Mouse (Mus musculus): ENCODE data around the gene Sdhaf3. TPM values are rescaled to one million over a fixed set of nuclear protein-coding genes. Genes with fewer than 3 reads are reported as not detected.
A peak's percentile ranks its signal among the peaks of the same experiment; 100 is the strongest.
"Not testable (repeated sequence)": the region's sequence is repeated elsewhere in the genome, so short reads cannot be mapped to it uniquely, and the experiment has no call there.

Gene Sdhaf3
- polyA plus RNA-seq, 1 experiment, result 5.7 TPM

- H3K4me1 ChIP-seq (ENCODE audit: control insufficient read depth, insufficient read depth, low read length), result no peaks in the 10 kb centered on the region
- H3K27ac ChIP-seq (ENCODE audit: insufficient read depth, low read length), result no peak overlapping the region
- TF ChIP-seq POLR2A (IDR thresholded peaks at IDR 0.05; ENCODE audit: borderline replicate concordance, insufficient read depth, low read length) (no peak), CTCF (IDR thresholded peaks at IDR 0.05; ENCODE audit: borderline replicate concordance, insufficient read depth, low read depth, low read length) (no peak)
- H3K27me3 ChIP-seq (ENCODE audit: control insufficient read depth, insufficient read depth, low read length), result no peaks in the 10 kb centered on the region
- DNase-seq, result no peak
- no peak overlapping the region for H3K4me3 ChIP-seq (replicated peaks; ENCODE audit: insufficient read depth, low read depth, low read length)
- 74% methylated on average over 4 of the region's 4 CpGs for WGBS
Observed at GRCm38 (mm10) chr6:6931507-6931906, 24.3 kb upstream of the Sdhaf3 start.

- Histone ChIP-seq H3K27me3 (ENCODE audit: control insufficient read depth, insufficient read depth, low read length) (no peaks in the 10 kb centered on the region), H3K27ac (ENCODE audit: insufficient read depth, low read length) (no peak overlapping the region), H3K4me3 (replicated peaks; ENCODE audit: insufficient read depth, low read depth, low read length) (no peak overlapping the region), H3K4me1 (ENCODE audit: control insufficient read depth, insufficient read depth, low read length) (no peaks in the 10 kb centered on the region)
- no peak for DNase-seq
- 47% methylated on average over 2 of the region's 2 CpGs for WGBS
- TF ChIP-seq POLR2A (IDR thresholded peaks at IDR 0.05; ENCODE audit: borderline replicate concordance, insufficient read depth, low read length) (no peak), CTCF (IDR thresholded peaks at IDR 0.05; ENCODE audit: borderline replicate concordance, insufficient read depth, low read depth, low read length) (no peak)
Observed at GRCm38 (mm10) chr6:6940845-6941244, 15.0 kb upstream of the Sdhaf3 start.

GRCm38 (mm10) chr6:6942813-6943212, 13.0 kb upstream of the Sdhaf3 start:
- H3K27ac ChIP-seq (ENCODE audit: insufficient read depth, low read length), result no peak overlapping the region
- peak; percentile 16; the same call in 1 of the 2 replicates for TF ChIP-seq CTCF (IDR thresholded peaks at IDR 0.05; ENCODE audit: borderline replicate concordance, insufficient read depth, low read depth, low read length)
- TF ChIP-seq POLR2A (IDR thresholded peaks at IDR 0.05; ENCODE audit: borderline replicate concordance, insufficient read depth, low read length), result no peak

GRCm38 (mm10) chr6:6947650-6948049, 8.2 kb upstream of the Sdhaf3 start:
- TF ChIP-seq CTCF (IDR thresholded peaks at IDR 0.05; ENCODE audit: borderline replicate concordance, insufficient read depth, low read depth, low read length) (no peak), POLR2A (IDR thresholded peaks at IDR 0.05; ENCODE audit: borderline replicate concordance, insufficient read depth, low read length) (no peak)
- 10% methylated on average over 1 of the region's 1 CpGs for WGBS
- no peak overlapping the region for H3K27ac ChIP-seq (ENCODE audit: insufficient read depth, low read length)
- H3K27me3 ChIP-seq (ENCODE audit: control insufficient read depth, insufficient read depth, low read length), result no peaks in the 10 kb centered on the region
- H3K4me3 ChIP-seq (replicated peaks; ENCODE audit: insufficient read depth, low read depth, low read length), result no peak overlapping the region
- no peaks in the 10 kb centered on the region for H3K4me1 ChIP-seq (ENCODE audit: control insufficient read depth, insufficient read depth, low read length)
- no peak for DNase-seq

More at GRCm38 (mm10) chr6:6942813-6943212, 13.0 kb upstream of the Sdhaf3 start:
- H3K4me3 ChIP-seq (replicated peaks; ENCODE audit: insufficient read depth, low read depth, low read length), result no peak overlapping the region
- H3K27me3 ChIP-seq (ENCODE audit: control insufficient read depth, insufficient read depth, low read length), result no peaks in the 10 kb centered on the region
- DNase-seq, result no peak
- H3K4me1 ChIP-seq (ENCODE audit: control insufficient read depth, insufficient read depth, low read length), result no peaks in the 10 kb centered on the region
- 55% methylated on average over 6 of the region's 6 CpGs for WGBS

GRCm38 (mm10) chr6:6955395-6955763, 425 bp upstream of the Sdhaf3 start:
- 27% methylated on average over 6 of the region's 6 CpGs for WGBS
- no peak for TF ChIP-seq CTCF (IDR thresholded peaks at IDR 0.05; ENCODE audit: borderline replicate concordance, insufficient read depth, low read depth, low read length)
- TF ChIP-seq POLR2A (IDR thresholded peaks at IDR 0.05; ENCODE audit: borderline replicate concordance, insufficient read depth, low read length), result no peak
- Histone ChIP-seq H3K27ac (ENCODE audit: insufficient read depth, low read length) (no peak overlapping the region), H3K4me1 (ENCODE audit: control insufficient read depth, insufficient read depth, low read length) (no peaks in the 10 kb centered on the region), H3K4me3 (replicated peaks; ENCODE audit: insufficient read depth, low read depth, low read length) (peak overlapping the region; percentile 96), H3K27me3 (ENCODE audit: control insufficient read depth, insufficient read depth, low read length) (no peaks in the 10 kb centered on the region)
- no peak for DNase-seq

GRCm38 (mm10) chr6:6959234-6959633, 3.4 kb downstream of the Sdhaf3 start:
- H3K27ac ChIP-seq (ENCODE audit: insufficient read depth, low read length); H3K4me3 ChIP-seq (replicated peaks; ENCODE audit: insufficient read depth, low read depth, low read length); DNase-seq; H3K4me1 ChIP-seq (ENCODE audit: control insufficient read depth, insufficient read depth, low read length); H3K27me3 ChIP-seq (ENCODE audit: control insufficient read depth, insufficient read depth, low read length): not testable (repeated sequence)
- WGBS, result 91% methylated on average over 3 of the region's 4 CpGs

- H3K27ac ChIP-seq (ENCODE audit: insufficient read depth, low read length), result no peak overlapping the region
- H3K27me3 ChIP-seq (ENCODE audit: control insufficient read depth, insufficient read depth, low read length), result no peaks in the 10 kb centered on the region
- 85% methylated on average over 4 of the region's 4 CpGs for WGBS
- no peak for DNase-seq
- no peak overlapping the region for H3K4me3 ChIP-seq (replicated peaks; ENCODE audit: insufficient read depth, low read depth, low read length)
- H3K4me1 ChIP-seq (ENCODE audit: control insufficient read depth, insufficient read depth, low read length), result no peaks in the 10 kb centered on the region
- TF ChIP-seq CTCF (IDR thresholded peaks at IDR 0.05; ENCODE audit: borderline replicate concordance, insufficient read depth, low read depth, low read length) (no peak), POLR2A (IDR thresholded peaks at IDR 0.05; ENCODE audit: borderline replicate concordance, insufficient read depth, low read length) (no peak)
Observed at GRCm38 (mm10) chr6:6997226-6997946, 41.6 kb downstream of the Sdhaf3 start.

GRCm38 (mm10) chr6:6997956-6998355, 42.2 kb downstream of the Sdhaf3 start:
- H3K27ac ChIP-seq (ENCODE audit: insufficient read depth, low read length), result no peak overlapping the region
- H3K4me3 ChIP-seq (replicated peaks; ENCODE audit: insufficient read depth, low read depth, low read length), result no peak overlapping the region
- DNase-seq, result no peak
- TF ChIP-seq POLR2A (IDR thresholded peaks at IDR 0.05; ENCODE audit: borderline replicate concordance, insufficient read depth, low read length) (no peak), CTCF (IDR thresholded peaks at IDR 0.05; ENCODE audit: borderline replicate concordance, insufficient read depth, low read depth, low read length) (no peak)
- no peaks in the 10 kb centered on the region for H3K27me3 ChIP-seq (ENCODE audit: control insufficient read depth, insufficient read depth, low read length)
- no peaks in the 10 kb centered on the region for H3K4me1 ChIP-seq (ENCODE audit: control insufficient read depth, insufficient read depth, low read length)
- 100% methylated on average over 1 of the region's 1 CpGs for WGBS

All from cerebellum, adult 2 months (tissue).